Mouse (Mus musculus): ENCODE results near the gene Gm17267. TPM values are rescaled to one million over a fixed set of nuclear protein-coding genes. Genes with fewer than 3 reads are reported as not detected.
"Not testable (repeated sequence)": the region's sequence is repeated elsewhere in the genome, so short reads cannot be mapped to it uniquely, and the experiment has no call there.

The Gm17267 gene
- total RNA-seq (2021) = not detected
- long read RNA-seq, experiment 1 = 0 reads
- long read RNA-seq, experiment 2 = 0 reads

- DNase-seq = not testable (repeated sequence)
Observed at GRCm38 (mm10) chrX:126017257-126017656, at the start of gene Gm17267. Gm17267 (plus strand) TSS chrX:126017557.
